Mouse (Mus musculus): ENCODE results near the gene Plxnb2. TPM values are rescaled to one million over a fixed set of nuclear protein-coding genes. Genes with fewer than 3 reads are reported as not detected.

Plxnb2 gene
- total RNA-seq, 2 experiments from 2014 or later, result 8.5 to 11.9 TPM

- DNase-seq, result no peak
These were observed 991 bp downstream of the Plxnb2 start for GRCm38 (mm10) chr15:89179630-89179964.

DNA sequence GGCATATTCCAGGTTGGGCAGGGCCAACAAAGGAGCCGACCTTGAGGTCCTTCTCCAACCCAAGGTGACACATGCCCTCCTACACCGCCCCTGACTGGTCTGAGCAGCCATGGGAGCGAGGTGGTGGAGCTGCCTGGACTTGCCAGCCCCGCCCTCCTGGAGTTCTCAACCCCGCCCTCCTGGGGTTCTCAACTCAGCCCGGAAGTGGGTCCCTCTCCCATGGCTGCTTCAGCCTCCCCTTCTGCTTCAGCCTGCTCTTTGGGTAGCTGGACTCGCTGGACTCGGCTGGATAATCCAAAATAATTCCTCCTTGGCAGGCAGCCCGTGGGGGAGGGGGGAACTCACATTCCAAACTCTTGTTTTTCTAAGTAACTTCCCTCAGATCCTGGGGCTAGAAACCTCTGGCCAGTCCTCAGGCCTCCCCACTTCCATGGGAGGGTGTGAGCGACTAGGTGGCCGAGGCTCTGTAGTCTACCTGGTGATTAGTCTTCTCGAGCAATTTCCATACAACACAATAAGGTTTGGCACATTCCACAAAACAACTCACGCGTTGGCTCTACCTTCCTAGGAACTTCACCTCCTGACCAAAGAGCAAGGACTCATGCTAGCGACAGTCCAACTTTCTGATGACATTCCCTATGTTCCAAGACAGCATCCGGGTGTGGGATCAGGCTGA lies 1.5 kb downstream of the Plxnb2 start:
- peak; percentile 68 for DNase-seq

GRCm38 (mm10) chr15:89178260-89178860 lies 2.2 kb downstream of the Plxnb2 start:
- no peak for DNase-seq

DNA sequence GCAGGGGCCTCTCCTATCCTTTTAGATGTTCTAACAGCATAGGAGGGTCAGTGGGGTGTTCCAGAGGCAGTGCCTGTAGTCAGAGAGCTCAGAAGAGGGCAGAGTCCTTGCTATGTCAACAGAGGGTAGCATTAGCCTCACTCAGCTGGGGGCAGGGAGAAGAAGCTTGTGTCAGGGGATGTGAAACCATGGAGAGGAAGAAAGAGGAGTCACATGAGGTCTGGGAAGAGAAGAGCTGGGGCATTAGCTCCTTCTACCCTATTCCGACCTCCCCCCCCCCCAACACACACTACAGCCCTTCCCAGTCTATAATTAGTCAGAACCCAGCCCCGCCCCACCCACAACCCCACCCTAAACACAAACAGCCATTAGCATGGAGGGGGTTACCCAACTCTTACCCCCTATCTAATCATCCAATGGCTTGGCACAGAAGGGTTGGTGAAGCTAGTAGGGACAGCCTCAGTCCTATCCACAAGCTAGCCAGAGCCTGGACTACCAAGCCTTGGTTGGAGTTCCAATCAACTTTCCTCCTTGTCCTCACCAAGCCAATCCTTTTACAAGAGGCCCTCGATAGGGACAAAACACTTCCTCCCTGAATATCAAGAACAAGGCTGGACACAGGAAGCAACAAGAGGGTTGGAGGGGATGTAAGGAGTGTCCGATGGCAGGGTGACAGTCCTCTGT lies 2.9 kb downstream of the Plxnb2 start:
- DNase-seq, result no peak

GRCm38 (mm10) chr15:89177121-89177520 lies 3.5 kb downstream of the Plxnb2 start:
- peak; percentile 65 for DNase-seq

- DNase-seq, result no peak
These were observed 5.0 kb downstream of the Plxnb2 start for GRCm38 (mm10) chr15:89175411-89176155.

- DNase-seq, result no peak
These were observed 5.7 kb downstream of the Plxnb2 start for GRCm38 (mm10) chr15:89174889-89175339.

- DNase-seq, result peak; percentile 60
These were observed 6.7 kb downstream of the Plxnb2 start for GRCm38 (mm10) chr15:89173906-89174214.

- DNase-seq, result no peak
These were observed 7.3 kb downstream of the Plxnb2 start for GRCm38 (mm10) chr15:89173024-89173905.

DNA sequence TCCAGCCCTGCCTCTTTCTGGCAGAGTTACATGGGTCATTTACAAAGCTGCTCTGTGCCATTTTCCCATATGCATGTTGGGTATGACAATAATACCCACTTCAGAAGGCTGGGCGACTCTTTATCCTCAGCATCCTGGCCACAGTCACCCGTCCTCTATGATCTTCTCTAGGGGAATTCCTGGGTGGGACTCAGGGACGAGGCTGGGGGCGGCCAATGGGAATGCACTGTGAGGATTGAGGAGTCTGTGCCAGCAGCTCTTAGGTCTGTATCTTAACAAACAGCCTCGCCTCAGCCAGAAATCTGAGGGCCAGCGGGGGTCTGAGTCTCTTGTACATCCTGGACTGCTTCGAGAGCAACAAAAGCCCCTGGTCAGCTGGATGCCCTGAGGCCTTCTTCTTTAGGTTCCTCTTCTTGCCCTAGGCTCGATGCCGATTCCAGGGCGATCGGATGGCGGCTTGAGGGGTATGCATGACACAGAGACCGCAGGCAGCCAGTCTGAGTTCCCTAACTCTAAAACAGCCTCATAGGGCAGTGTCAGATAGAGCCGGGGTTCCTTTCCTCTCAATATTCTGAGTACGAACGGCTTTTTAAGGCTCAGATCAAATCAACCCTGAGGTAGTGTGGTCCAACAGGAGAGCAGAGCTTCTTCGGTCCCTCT lies 8.2 kb downstream of the Plxnb2 start:
- DNase-seq, result no peak

- no peak for DNase-seq
These were observed 9.0 kb downstream of the Plxnb2 start for GRCm38 (mm10) chr15:89171526-89172051.

DNA sequence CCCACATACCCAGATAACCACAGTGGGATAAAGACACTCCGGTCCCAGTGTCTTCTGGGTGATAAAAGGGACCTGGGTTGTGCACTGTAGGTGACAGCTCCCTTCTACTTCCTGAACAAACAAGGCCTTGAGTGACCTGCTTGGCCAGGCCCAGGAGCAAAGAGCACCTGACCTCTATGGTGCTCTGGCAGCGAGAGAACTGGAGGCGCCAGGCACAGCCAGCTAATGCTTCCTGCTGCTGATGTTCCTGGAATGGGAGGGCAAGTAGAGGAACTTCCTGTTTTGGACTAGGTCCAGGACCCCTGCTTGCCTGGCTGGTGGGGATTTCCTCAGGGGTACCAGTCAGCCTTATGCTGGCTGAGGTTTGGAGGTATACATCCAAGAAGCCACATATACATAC lies 10.5 kb downstream of the Plxnb2 start:
- no peak for DNase-seq

- DNase-seq, result peak; percentile 82
These were observed 11.2 kb downstream of the Plxnb2 start for GRCm38 (mm10) chr15:89169431-89169830.

- no peak for DNase-seq
These were observed 11.7 kb downstream of the Plxnb2 start for GRCm38 (mm10) chr15:89168922-89169321.

GRCm38 (mm10) chr15:89165478-89165877 lies 15.1 kb downstream of the Plxnb2 start:
- no peak for DNase-seq

- no peak for DNase-seq
These were observed 19.2 kb downstream of the Plxnb2 start for GRCm38 (mm10) chr15:89161397-89161796.

- DNase-seq, result no peak
These were observed 22.1 kb downstream of the Plxnb2 start for GRCm38 (mm10) chr15:89158516-89158915.

DNA sequence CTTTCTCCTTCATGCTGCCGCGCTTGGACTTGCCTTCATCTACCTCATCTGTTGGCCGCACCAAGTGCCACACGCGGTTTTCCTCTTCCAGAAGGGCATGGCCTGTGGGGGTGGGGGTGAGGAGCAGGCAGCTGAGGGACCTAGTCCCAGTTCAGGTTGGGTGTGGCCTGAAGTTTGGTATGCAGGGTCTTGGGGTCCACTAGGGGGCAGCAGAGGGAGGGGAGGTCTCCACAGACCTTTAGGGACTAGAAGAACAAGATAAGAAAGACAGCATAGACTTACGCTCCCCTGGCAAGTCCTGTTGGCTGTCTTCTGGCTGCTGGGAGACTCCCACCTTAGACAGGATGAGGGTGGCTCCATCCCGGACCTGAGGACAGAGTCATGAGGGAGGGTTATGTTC lies 22.6 kb downstream of the Plxnb2 start:
- peak; percentile 54 for DNase-seq

- no peak for DNase-seq
These were observed 28.3 kb downstream of the Plxnb2 start for GRCm38 (mm10) chr15:89152312-89152711.

DNA sequence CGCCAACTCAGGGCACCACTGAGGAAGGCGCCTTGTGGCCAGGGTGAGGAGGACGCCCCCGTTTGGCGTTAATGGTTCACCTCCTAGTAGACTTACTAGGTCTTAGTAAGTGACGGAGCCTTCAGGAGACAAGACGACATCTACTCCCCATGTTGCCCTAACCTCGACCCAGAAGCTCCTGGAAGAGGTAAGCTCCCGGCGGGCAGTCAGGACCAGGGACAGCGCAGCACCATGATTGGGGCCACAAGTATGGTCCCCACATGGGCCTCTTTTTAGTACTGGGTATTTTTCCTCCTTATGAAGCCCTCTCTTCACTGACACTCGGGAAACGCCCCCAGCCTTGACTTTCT lies 30.6 kb downstream of the Plxnb2 start:
- no peak for DNase-seq

Measured in gastrocnemius, postnatal 25 days (tissue).